Mouse (Mus musculus): Measurements from ENCODE around the gene 2900011O08Rik. TPM values are rescaled to one million over a fixed set of nuclear protein-coding genes. Genes with fewer than 3 reads are reported as not detected.
"Not testable (repeated sequence)": the region's sequence is repeated elsewhere in the genome, so short reads cannot be mapped to it uniquely, and the experiment has no call there.

Gene 2900011O08Rik
- total RNA-seq (2021): not detected

DNA sequence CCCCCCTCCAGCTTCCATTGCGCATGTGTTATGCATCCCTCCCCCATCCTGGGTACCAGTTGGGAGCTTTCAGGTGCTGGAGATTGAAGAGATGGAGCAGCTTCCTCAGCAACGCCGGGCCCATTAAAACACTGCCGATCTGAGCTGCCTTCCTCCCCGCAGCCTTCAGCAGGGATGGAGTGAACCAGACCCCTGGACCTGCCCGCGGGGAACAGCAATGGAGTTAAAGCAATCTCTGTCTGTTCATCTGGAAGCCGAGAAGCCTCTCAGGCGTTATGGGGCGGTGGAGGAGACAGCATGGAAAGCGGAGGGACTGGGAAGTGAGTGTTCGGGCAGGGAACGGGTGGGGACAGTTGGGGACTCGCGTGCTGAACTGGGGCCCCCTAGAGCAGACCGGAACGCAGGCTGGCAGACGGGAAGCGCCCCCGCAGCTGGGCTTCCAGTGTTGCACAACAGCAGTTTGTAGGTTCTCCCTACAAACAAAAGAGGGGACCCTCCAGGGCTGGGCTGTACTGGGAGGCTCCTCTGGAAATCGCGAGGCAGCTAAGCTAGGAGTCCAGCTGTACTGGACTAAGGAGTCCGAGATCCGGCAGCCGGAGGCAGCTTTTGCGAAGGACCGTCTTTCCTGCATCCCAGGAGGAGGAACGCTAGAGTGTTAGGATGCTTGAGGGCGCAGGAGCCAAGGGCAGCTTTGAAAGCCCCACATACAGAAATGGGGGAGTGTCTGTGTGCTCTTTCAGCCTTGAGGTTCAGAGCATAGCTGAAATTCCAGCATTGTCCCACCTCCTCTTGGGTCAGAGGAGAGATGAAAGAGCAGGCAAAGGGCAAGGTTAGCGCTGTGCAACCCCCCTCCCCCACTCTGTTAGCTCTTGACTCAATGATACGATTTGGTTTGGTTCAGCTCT lies at the start of gene 2900011O08Rik, which contains the start of gene Ifitm7:
Gene 2900011O08Rik, plus strand, starts transcription at position 31 of the 905 bp plus-strand sequence.
Gene Ifitm7, minus strand, starts transcription at position 315 of the 905 bp plus-strand sequence.
- DNase-seq: peak; percentile 0 to 2
- intact Hi-C loops (cut with DNase I): no loop called here

DNA sequence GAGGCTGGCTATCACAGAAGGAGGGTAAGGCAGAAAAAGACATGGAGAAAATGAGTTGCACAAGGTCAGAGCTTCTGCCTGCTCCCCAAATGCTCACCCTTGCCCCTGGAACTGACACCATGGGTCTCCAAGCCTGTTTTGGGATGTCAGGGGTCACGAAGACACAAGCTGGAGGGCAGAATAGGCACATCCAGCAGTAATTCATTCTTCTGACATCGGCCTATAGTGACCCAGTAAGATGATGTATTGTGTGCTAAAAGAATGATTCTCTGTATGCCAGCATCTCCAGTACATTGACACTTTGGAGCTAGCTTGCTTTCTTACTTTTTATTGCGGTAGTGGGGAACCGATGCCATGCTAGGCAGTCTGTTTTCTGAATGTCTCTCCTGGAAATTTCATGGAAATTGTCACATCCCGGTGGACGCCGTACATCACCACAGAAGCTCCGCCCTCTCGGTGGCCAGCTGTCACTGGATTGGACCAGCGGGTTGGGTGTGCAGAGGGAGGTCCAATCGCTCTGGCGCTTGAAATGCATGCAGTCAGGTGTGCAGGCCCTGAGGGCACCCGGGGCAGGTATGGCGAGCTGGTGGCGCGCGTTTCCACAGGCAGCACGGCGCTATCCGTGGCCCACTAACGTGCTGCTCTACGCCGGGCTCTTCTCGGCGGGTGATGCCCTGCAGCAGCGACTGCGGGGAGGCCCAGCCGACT lies 46.1 kb upstream of the 2900011O08Rik start:
- intact Hi-C loops (cut with DNase I): no loop called here
- peak; percentile 31 to 41 for DNase-seq

DNA sequence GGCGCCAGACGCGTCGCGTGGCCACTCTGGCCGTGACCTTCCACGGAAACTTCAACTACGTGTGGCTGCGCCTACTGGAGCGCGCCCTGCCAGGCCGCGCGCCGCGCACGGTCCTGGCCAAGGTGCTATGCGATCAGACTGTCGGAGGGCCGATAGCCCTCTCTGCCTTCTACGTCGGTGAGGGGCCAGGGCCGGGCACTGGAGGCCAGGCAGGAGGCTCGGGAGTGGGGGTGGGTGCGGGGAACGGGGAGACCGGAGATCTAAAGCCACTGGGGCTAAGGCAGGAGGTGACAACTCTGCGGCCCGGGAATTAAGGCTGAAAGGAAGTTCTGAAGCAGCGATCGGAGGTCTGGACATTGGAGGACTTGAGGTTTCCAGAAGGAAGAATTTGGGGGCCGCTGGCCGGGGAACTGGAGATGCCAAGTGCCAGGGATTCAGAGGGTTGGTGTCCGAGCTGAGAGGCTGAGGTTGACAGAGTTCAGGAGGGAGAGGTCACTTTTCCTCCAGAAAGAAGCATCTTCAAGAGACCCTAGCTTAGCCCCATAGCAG lies 45.5 kb upstream of the 2900011O08Rik start:
- intact Hi-C loops (cut with DNase I): no loop called here
- no peak for DNase-seq

DNA sequence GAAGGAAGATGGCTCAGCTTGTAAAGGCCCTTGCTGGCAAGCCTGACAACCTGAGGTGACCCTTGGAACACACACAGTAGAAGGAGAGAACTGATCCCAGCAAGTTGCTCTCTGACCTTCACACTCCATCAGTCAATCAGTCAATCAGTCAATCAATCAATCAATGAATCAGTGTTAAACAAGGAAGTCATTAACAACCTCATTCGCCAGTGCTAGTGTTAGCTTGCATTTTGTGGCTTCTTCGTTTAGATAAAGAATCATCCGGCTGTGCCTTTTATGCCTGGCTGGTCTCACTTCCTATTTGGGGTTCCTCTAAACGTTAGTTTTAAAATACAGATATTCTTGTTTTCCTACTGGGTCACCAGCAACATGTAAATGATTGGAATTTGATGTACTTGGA lies 42.2 kb upstream of the 2900011O08Rik start:
- DNase-seq: no peak
- intact Hi-C loops (cut with DNase I): no loop called here

DNA sequence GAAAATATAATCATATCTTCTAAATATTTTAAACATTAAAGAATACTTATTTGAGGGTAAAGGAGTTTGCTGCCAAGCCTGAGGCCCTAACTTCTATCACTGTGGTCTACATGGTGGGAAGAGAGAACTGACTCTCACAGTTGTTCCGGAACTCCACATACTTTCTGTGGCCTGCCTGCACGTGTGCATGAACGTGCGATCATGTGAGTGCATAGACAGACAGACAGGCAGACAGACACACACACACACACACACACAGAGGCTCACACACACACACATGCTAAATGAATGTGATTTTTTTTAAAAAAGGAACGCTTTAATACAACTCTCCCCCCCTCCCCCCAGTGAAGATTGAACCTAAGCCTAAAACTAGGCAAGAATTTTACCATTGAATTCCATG lies 41.7 kb upstream of the 2900011O08Rik start:
- no peak for DNase-seq
- intact Hi-C loops (cut with DNase I): no loop called here

DNA sequence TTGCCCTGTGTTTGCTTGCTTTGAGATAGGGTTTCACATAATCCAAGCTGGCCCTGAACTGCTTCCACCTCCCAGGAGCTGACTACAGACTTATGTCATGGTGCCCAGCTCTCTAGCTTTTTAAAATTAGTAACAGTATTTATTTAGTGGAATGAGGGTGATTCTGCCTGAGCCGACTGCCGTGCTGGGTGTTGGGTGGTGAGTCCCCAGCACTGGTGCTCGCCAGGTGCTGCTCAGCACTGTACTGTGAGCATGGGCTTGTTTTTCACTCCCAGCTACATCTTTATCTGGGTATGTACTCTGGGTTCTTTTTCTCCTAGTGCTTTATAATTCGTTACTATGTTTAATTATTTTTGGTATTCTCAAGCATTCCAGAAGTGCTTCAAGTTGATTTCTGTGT lies 41.3 kb upstream of the 2900011O08Rik start:
- DNase-seq: no peak
- intact Hi-C loops (cut with DNase I): no loop called here

DNA sequence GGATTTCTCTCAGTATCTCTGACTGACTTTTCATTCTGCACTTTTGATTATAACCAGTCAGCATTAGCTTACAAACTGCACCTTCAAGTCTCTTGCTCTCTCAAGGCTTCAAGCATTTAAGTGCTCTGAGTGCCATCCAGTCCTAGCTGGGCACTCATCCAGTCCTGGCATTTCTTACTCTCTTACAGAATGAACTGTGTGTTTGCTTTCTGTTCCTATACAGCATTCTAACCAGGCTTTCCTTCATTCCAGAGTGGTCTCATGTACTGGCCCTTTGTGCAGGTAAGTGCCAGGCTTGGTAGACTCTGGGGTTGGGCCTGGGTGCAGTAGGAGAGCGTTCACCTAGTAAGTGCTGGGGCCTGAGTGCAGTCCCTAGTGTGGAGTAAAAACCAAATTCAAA lies 40.1 kb upstream of the 2900011O08Rik start:
- DNase-seq: no peak
- intact Hi-C loops (cut with DNase I): no loop called here

DNA sequence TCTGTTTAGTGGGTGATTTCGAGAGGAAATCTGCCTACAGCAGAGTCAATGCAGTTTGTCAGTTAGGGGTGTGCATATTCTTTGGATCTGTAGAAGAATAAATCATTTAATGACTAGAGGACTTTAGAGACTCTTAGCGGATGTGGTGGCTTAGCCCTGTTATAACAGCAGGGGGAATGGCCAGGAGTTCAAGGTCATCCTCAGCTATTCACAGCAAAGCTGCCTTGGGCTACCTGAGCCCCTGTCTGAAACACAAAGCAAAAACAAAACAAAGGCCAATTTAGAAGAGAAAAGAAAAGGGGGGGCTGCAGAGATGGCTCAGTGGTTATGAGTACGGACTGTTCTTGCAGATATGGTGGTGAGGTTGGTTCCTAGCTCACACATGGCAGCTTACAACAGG lies 35.2 kb upstream of the 2900011O08Rik start:
- DNase-seq: no peak
- intact Hi-C loops (cut with DNase I): no loop called here

DNA sequence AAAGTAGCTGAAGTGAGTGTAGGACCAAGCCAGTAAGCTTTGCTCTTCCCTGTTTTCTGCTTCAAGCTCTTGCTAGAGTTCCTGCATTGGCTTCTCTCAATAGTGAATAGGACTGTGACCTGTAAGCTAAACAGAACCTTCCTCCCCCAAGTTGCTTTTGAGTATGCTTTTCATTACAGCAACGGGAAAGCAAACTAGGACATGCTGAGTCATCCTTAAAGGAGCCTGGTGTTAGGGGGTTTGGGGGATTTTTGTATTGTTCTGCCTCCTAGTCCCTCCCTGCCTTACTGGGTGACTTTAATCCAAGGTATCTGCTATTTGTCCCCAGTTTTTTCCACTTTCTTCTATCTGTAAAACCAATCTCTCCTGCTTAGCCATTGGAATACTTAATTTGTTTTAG lies 24.4 kb upstream of the 2900011O08Rik start:
- intact Hi-C loops (cut with DNase I): no loop called here
- DNase-seq: no peak

DNA sequence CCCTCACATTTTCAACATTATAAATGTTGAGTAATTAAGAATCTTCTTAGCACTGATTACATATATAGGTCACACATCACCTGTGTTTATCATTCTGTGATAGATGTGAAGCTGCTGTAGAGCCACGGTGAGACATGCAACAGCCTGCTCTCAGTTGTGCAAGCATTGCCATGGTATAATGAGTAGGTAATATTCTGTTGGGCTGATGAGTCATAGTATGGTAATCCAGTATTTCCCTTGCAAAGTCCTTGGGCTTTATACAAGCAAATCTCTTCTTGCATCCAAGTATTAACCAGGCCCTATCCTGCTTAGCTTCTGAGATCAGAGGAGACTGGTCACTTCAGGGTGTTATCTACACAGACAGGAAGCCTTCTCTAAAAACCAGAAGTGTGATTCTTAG lies 17.3 kb upstream of the 2900011O08Rik start:
- intact Hi-C loops (cut with DNase I): no loop called here
- no peak for DNase-seq

DNA sequence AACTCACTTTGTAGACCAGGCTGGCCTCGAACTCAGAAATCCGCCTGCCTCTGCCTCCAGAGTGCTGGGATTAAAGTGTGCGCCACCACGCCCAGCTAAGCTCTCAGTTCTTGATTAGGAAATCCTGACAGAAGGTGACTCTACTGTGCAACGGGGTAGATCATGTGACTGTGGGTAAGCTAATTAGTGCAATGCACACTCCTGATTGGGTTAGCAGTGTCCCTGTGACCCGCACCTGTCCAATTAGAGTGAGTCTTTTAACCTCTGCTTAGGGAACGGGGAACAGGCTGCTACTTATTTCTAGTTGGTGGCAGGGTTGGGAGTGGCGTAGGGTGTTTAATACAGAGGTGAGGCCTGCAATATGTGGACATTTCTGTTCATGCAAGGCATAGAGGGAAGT lies 14.4 kb upstream of the 2900011O08Rik start:
- intact Hi-C loops (cut with DNase I): no loop called here
- DNase-seq: no peak

DNA sequence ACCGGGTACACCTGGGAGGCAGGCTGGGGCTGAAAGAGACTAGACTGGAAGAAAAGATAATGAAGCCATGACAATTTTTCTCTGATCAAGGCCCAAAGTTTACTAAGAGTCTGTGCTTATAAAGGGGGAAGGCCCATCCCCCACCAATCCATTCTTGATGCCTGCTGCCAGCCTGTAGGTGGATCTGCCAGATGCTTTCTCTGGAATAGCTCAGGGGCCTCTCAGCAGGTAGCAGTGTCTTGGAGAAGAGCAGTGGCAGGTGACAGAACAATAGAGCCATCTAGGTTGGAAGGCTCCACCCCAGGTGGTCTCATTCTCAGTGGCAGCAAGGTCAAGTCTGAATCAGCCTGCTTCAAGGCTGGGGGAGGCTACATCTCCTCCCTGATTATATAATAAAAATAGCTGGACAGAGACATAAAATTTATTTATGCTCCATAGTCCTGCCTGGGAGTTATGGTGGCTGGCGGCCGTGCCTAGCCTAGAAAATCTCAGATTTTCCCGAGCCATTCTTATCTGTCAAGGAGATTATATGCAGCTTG lies 10.0 kb upstream of the 2900011O08Rik start:
- intact Hi-C loops (cut with DNase I); DNase-seq: not testable (repeated sequence)

DNA sequence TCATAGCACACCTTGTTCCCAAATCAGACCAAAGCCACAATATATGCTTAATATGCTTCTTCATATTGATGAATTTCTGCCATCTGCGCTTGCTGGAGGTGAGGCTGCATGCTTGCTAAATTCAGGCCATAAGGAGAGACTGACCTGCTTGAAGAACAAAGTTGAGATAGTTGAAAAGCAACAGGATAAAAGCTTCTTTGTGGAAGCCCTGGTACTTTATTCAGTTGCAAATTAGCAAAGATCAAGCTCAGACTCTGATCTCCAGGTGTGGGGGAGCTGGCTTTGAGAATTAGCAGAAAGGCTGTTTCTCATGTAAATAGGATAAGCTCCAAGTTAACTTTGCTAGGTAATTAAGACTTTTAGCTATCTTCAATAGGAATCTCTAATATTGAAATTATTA lies 9.4 kb upstream of the 2900011O08Rik start:
- DNase-seq; intact Hi-C loops (cut with DNase I): not testable (repeated sequence)

DNA sequence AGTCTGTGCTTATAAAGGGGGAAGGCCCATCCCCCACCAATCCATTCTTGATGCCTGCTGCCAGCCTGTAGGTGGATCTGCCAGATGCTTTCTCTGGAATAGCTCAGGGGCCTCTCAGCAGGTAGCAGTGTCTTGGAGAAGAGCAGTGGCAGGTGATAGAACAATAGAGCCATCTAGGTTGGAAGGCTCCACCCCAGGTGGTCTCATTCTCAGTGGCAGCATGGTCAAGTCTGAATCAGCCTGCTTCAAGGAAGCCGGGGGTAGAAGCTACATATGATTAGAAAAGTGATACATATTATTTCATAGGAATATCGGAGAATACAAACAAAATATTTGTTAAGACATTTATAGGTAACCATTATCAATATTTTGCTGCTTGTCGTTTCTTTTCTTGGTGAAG lies 4.7 kb upstream of the 2900011O08Rik start:
- DNase-seq: not testable (repeated sequence)

DNA sequence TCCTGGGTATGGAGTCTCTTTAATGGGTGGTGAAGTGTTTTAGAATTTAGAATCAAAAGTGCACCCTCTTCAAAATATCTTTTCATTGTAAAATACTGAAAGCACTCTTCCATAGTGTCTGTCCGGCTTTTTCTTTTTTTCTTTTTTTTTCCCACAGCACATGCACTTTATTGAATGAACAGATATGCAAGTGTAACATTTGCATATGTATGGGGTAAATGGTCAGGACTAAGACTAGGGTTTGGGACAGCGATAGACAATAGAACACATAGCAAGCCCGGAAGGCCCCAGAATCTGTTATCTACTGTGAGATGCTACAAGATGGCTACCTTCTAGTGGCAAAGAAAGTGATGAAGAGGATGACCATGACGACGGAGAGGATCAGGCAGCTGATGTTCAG lies 3.2 kb upstream of the 2900011O08Rik start:
- intact Hi-C loops (cut with DNase I): no loop called here

More for the DNA sequence above, 4.7 kb upstream of the 2900011O08Rik start:
- intact Hi-C loops (cut with DNase I): not testable (repeated sequence)

DNA sequence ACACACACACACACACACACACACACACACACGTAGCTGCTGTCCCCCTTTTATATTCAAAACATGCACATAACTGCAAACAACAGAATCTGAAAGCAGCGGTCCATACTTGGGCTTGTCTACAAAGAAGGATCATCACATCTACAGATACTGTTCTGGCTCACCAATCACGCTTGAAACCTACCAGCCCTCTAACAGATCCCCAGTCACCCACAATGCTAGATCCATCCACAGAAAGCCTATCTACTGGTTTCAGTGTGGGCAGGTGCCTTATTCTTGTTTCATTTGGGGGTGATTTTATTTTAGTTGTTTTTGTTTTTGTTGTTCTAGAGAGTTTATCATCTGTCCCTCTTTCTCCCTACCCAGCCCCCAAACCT lies 219 bp upstream of the 2900011O08Rik start:
- intact Hi-C loops (cut with DNase I): no loop called here
- DNase-seq: no peak

More for the DNA sequence above, 3.2 kb upstream of the 2900011O08Rik start:
- no peak for DNase-seq

DNA sequence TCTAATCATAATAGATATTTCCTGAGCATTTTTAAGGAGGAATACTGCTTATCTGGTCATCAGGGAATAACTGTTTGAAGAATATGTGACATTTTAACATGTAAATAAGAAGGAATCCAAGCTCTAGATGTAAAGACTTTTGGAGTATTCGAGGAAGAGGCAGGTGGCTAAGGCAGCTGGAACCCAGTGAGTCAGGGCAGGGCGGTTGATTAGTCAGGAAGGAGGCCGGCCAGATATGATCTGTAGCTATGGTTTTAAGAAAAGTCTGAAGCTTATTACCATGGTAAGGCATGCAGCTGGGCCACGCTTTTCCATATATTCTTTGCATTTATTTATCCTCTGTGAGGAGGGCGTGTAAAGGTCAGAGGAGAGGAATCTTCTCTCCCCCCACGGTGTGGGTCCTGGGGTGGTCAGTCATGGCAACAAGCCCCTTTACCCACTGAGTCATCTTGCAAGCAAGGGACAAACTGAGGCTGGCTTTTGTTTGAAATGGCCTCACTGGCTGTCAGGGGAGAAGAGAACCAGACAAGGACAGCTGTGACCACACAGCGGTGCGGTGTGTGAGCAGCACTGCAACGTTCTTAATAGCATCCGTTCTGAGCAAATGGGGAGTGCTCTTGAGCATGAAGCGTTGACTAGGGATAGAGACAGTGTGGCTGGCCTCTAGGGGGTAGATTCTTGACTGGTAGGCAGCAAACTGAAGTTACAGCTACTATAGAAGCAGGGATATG lies 6.3 kb downstream of the 2900011O08Rik start:
- no peak for DNase-seq
- intact Hi-C loops (cut with DNase I): no loop called here

DNA sequence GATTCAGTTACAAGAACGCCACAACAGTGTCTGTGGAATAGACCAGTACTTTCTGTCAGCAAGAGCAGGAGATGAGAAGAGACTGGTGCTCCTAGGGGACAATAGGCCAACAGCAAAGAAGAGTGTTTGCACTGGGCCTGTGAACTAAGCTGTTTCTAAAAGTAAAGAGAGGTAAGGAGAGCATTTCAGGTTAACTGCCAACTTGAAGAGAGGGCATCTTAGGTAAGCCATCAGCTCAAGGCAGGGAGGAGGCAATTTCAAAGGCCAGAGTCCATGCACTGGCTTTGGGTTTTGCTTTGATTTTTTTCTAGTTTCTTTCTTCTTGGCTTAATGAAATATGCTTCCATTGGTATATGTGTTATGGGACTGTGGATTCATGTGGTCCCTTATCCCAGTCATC lies 7.7 kb downstream of the 2900011O08Rik start:
- DNase-seq: no peak
- intact Hi-C loops (cut with DNase I): no loop called here

DNA sequence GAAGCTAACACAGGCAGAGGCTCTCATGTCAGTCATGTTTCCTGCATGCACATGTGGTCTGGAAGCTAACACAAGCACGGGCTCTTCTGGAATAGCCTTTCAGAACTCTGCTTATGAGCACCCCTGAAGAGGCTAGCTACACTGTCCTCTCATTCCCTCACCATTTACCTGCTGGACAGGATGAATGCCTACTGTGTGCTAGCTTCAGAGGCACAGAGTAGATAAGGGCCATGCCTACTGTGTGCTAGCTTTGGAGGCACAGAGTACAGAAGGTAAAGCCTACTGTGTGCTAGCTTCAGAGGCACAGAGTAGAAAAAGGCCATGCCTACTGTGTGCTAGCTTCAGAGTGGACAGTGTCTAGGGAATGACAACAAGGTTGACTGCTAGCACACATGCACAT lies 8.1 kb downstream of the 2900011O08Rik start:
- intact Hi-C loops (cut with DNase I): no loop called here

DNA sequence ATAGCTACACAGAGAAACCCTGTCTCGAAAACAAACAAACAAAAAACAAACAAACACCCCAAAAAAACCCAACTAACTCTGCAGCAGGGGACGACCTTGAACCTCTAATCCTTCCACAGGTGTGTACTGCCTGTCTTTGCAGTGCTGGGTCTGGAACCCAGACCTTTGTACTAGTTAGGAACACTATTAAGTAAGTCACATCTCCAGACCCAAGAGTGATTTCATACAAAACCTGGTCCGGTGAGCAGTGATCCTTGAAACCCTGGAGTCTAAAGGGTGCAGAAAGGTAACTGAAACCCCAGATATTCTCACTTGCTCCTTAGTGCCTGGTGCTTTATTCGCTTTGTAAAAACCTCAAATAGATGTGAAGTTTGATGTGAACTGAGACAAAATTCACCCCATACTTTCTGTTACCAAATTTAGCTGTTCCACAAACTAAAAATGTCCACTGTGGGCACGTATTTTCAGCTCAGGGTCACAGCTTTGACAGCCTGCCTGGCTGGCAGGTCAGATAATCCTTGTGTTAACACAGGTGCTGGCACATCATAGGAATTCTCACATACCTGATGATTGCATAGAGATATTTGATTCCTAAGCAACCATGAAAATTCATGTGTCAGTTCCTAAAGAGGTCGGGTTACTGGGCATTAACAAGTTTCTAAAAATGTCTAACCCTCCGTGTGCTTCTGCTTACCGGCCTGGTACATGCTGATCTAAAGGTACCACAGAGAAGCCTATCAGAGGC lies 17.2 kb downstream of the 2900011O08Rik start:
- intact Hi-C loops (cut with DNase I): no loop called here

More for the DNA sequence above, 8.1 kb downstream of the 2900011O08Rik start:
- no peak for DNase-seq

More for the DNA sequence above, 17.2 kb downstream of the 2900011O08Rik start:
- DNase-seq: no peak

All from heart, postnatal 10 days (tissue).